Mouse (Mus musculus): Measurements from ENCODE around the gene Arpc3. TPM values are rescaled to one million over a fixed set of nuclear protein-coding genes. Genes with fewer than 3 reads are reported as not detected.
A peak's percentile ranks its signal among the peaks of the same experiment; 100 is the strongest.

Arpc3 gene
- polyA plus RNA-seq (2015; fragmentation: Nextera tagmentation; extraction: Ambion mirVana): 168 and 172 TPM in 2 replicates

DNA sequence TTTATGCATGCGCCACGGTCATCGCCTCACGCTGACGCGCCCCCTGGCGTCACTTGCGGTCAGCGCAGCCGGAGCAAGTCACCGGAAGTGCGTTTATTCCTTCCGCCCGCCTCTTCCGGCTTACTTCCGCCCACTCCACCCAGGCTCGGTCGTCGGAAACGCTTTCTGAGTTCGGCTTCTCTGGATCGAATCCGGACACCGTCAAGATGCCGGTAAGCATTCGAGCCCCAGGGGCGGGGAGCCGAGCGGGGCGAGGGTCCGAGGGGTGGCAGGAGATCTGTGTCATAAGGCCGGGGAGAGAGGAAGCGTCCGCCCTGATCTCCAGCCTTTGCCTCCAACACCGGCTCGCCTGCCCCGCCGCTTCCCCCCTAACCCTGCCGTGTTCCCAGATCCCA lies at the start of gene Arpc3:
Arpc3 (plus strand) TSS at position 93 of the 395 bp plus-strand sequence.
- Histone ChIP-seq H3K4me1 (ENCODE audit: control insufficient read depth, insufficient read depth, low read length) (peaks cover 9% of the 10 kb centered on the region), H3K4me3 (ENCODE audit: low read depth, low read length) (peak within 1 kb of the TSS; percentile 73), H3K9ac (ENCODE audit: low read depth, low read length) (peak within 1 kb of the TSS; percentile 86), H3K9me3 (replicated peaks; ENCODE audit: control insufficient read depth, low read length, poor library complexity, severe bottlenecking) (no peaks in the 10 kb centered on the region), H3K36me3 (ENCODE audit: control insufficient read depth, insufficient read depth, low read length) (peaks cover 3% of the 10 kb centered on the region), H3K27me3 (ENCODE audit: control insufficient read depth, insufficient read depth, low read depth, low read length) (no peaks in the 10 kb centered on the region), H3K27ac (ENCODE audit: low read length) (peak within 1 kb of the TSS; percentile 69), H3K4me2 (ENCODE audit: low read length) (peak within 1 kb of the TSS; percentile 81)
- WGBS: under 1% methylated on average over 39 of the region's 39 CpGs
- peak; percentile 91 for ATAC-seq

DNA sequence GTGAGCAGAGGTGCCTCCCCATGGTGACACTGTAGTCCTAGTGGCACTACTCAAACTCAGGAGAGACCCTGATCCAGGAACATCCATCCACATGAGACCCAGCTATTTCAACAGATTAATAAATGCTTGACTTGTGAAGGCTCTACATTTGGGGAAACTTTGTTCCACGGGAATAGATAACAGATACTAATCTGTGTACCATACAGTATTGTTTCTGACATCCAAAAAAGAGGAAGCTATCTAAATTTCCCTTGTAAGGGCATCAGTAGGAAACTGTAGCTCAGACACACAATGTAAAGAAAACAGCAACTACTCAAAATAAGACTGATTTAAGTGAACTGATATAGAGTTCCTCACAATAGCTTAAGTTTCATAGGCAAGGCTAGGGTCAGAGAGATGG lies 48.8 kb upstream of the Arpc3 start:
- Histone ChIP-seq H3K27ac (ENCODE audit: low read length) (no peak overlapping the region), H3K36me3 (ENCODE audit: control insufficient read depth, insufficient read depth, low read length) (peaks cover 3% of the 10 kb centered on the region; the same call in 1 of the 2 replicates), H3K27me3 (ENCODE audit: control insufficient read depth, insufficient read depth, low read depth, low read length) (no peaks in the 10 kb centered on the region), H3K4me1 (ENCODE audit: control insufficient read depth, insufficient read depth, low read length) (no peaks in the 10 kb centered on the region), H3K4me2 (ENCODE audit: low read length) (no peak overlapping the region), H3K4me3 (ENCODE audit: low read depth, low read length) (no peak overlapping the region), H3K9me3 (replicated peaks; ENCODE audit: control insufficient read depth, low read length, poor library complexity, severe bottlenecking) (no peaks in the 10 kb centered on the region), H3K9ac (ENCODE audit: low read depth, low read length) (no peak overlapping the region)
- ATAC-seq: no peak
- 83% methylated on average over 1 of the region's 1 CpGs for WGBS

DNA sequence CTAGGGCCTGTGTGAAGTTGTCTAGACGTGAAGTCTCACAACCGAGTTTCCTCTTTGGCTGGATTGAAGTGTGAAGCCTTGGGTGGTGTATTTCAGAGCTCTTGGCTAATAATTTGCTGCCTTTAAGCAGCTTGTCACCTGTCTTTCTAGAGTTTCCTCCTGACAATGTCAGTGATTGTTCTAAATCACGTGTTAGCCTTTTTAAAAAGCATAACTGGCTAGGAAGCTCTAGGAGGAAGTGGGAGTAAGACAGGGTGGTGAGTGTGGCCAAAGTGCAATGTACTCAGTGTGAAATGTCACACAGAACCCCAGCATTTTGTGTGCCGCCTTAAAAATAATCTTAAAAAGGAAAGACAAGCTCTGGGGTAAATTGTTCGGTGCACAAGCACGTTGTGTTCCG lies 47.9 kb upstream of the Arpc3 start:
- no peak overlapping the region for H3K4me3 ChIP-seq (ENCODE audit: low read depth, low read length)
- H3K9me3 ChIP-seq (replicated peaks; ENCODE audit: control insufficient read depth, low read length, poor library complexity, severe bottlenecking): no peaks in the 10 kb centered on the region
- no peaks in the 10 kb centered on the region for H3K27me3 ChIP-seq (ENCODE audit: control insufficient read depth, insufficient read depth, low read depth, low read length)
- no peaks in the 10 kb centered on the region for H3K4me1 ChIP-seq (ENCODE audit: control insufficient read depth, insufficient read depth, low read length)
- H3K9ac ChIP-seq (ENCODE audit: low read depth, low read length): no peak overlapping the region
- H3K4me2 ChIP-seq (ENCODE audit: low read length): no peak overlapping the region
- peaks cover under 1% of the 10 kb centered on the region; the same call in 1 of the 2 replicates for H3K36me3 ChIP-seq (ENCODE audit: control insufficient read depth, insufficient read depth, low read length)
- WGBS: 54% methylated on average over 7 of the region's 7 CpGs
- no peak for ATAC-seq
- no peak overlapping the region for H3K27ac ChIP-seq (ENCODE audit: low read length)

DNA sequence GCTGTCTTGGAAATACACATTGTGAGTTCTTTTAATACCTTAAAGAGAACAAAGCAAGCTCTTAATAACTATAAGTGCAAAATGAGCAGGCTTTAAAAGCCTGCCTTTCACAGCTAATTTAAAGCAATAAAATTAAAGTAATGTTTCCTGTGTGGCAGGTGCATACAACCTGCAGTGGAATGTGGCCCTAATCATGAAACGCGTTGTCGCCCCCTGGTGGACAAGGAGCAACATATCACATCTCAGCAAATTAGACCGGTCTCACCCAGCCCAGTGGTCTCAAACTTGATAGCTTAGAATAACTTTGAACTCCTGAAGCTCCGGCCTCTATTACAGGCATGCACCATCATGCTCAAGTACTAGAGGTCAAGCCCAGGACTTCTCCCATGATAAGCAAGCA lies 47.4 kb upstream of the Arpc3 start:
- no peak for ATAC-seq
- Histone ChIP-seq H3K9me3 (replicated peaks; ENCODE audit: control insufficient read depth, low read length, poor library complexity, severe bottlenecking) (no peaks in the 10 kb centered on the region), H3K4me2 (ENCODE audit: low read length) (no peak overlapping the region), H3K27me3 (ENCODE audit: control insufficient read depth, insufficient read depth, low read depth, low read length) (no peaks in the 10 kb centered on the region), H3K27ac (ENCODE audit: low read length) (no peak overlapping the region), H3K4me3 (ENCODE audit: low read depth, low read length) (no peak overlapping the region), H3K36me3 (ENCODE audit: control insufficient read depth, insufficient read depth, low read length) (no peaks in the 10 kb centered on the region), H3K4me1 (ENCODE audit: control insufficient read depth, insufficient read depth, low read length) (no peaks in the 10 kb centered on the region), H3K9ac (ENCODE audit: low read depth, low read length) (no peak overlapping the region)
- WGBS: 10% methylated on average over 5 of the region's 5 CpGs

DNA sequence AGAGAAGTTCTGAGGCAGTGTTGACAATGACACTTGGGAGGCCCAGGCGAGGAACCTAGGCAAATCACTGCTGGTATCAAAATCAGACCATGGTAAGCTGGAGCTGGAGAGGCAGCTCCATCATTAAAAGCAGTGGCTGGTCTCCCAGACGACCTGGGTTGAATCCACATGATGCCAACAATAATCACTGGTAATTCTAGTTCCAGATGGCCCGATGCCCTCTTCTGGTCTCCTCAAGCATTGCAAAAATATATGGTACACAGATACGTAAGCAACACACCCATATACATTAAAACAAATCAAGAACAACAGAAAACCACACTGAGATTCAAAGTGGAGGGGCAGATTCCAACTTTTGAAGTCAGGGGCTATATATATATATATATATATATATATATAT lies 45.9 kb upstream of the Arpc3 start:
- no peak for ATAC-seq
- no peak overlapping the region for H3K27ac ChIP-seq (ENCODE audit: low read length)
- H3K36me3 ChIP-seq (ENCODE audit: control insufficient read depth, insufficient read depth, low read length): no peaks in the 10 kb centered on the region
- 81% methylated on average over 4 of the region's 4 CpGs for WGBS
- no peaks in the 10 kb centered on the region for H3K4me1 ChIP-seq (ENCODE audit: control insufficient read depth, insufficient read depth, low read length)
- H3K9me3 ChIP-seq (replicated peaks; ENCODE audit: control insufficient read depth, low read length, poor library complexity, severe bottlenecking): no peaks in the 10 kb centered on the region
- H3K27me3 ChIP-seq (ENCODE audit: control insufficient read depth, insufficient read depth, low read depth, low read length): no peaks in the 10 kb centered on the region
- no peak overlapping the region for H3K4me2 ChIP-seq (ENCODE audit: low read length)
- H3K9ac ChIP-seq (ENCODE audit: low read depth, low read length): no peak overlapping the region
- no peak overlapping the region for H3K4me3 ChIP-seq (ENCODE audit: low read depth, low read length)

DNA sequence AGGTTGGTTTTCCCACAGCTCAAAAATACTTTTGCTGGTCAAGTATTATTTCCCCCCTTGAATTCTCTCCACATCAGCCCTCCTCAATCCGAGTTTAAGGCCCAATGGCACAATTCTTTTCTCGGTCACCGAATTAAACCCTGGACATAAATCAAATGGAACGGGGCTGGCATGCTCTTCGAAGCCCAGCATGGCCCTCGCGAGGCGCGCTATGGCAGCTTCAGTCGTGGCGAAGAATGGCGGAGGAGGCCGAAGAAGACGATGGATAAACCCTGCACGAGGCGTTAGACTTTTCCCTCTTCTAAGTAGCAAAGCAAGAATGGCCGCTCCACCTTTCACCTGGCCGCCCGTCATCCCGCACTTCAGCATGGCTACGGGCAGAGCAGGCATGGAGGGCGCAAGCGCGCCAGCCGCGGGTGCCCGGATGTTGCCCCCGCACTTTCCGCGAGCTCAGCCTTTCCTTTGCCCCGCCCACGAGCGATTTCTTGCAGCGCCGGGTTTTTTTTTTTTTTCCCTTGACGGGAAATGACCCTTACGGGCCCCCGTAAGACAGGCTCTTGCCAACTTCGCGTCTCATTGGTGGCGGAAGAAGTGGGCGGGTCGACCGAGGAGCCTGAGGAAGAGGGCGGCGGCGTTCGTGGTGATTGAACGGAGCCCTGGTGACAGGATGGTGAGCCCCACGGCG lies 37.7 kb upstream of the Arpc3 start, which contains the start of the genes Rad9b and Vps29:
Rad9b (minus strand) TSS at position 427 of the 685 bp plus-strand sequence.
Vps29 (plus strand) TSS at position 563 of the 685 bp plus-strand sequence.
- H3K9me3 ChIP-seq (replicated peaks; ENCODE audit: control insufficient read depth, low read length, poor library complexity, severe bottlenecking): no peaks in the 10 kb centered on the region
- H3K4me2 ChIP-seq (ENCODE audit: low read length): peak within 1 kb of the TSS; percentile 87
- peaks cover 12% of the 10 kb centered on the region for H3K4me1 ChIP-seq (ENCODE audit: control insufficient read depth, insufficient read depth, low read length)
- H3K27ac ChIP-seq (ENCODE audit: low read length): peak within 1 kb of the TSS; percentile 93
- H3K36me3 ChIP-seq (ENCODE audit: control insufficient read depth, insufficient read depth, low read length): no peaks in the 10 kb centered on the region
- peak; percentile 93 for ATAC-seq
- peak within 1 kb of the TSS; percentile 81 for H3K9ac ChIP-seq (ENCODE audit: low read depth, low read length)
- WGBS: 2% methylated on average over 51 of the region's 51 CpGs
- peak within 1 kb of the TSS; percentile 92 for H3K4me3 ChIP-seq (ENCODE audit: low read depth, low read length)
- H3K27me3 ChIP-seq (ENCODE audit: control insufficient read depth, insufficient read depth, low read depth, low read length): no peaks in the 10 kb centered on the region

DNA sequence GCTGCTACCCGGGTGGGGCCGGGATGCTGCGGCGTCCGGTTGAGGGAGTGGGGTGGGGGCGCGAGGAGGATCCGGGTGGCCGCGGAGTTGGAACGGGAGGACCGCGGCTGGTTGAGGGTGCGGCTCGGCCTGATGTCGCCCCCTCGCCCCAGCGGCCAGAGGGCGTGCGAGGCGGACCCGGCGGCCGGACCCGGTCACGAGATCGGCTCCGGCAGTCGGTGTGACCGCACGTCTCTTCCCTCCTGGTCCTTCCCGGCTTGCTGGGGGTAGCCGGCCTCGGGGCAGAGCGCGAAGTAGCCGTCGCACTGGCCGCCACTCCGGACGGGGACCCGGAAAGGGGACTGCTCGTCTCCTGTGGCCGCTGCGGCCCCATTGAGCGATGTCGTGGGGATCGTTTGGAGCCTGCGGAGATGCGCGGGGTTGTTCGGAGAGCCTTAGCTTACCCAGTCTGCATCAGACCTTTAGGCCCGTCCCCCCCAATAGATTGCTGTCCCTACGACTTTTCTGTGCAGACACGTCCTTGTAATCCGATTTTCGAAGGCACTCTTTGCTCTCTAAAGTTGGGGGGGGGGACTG lies 37.1 kb upstream of the Arpc3 start:
- Histone ChIP-seq H3K9ac (ENCODE audit: low read depth, low read length) (peak overlapping the region; percentile 73), H3K36me3 (ENCODE audit: control insufficient read depth, insufficient read depth, low read length) (no peaks in the 10 kb centered on the region), H3K4me2 (ENCODE audit: low read length) (peak overlapping the region; percentile 73), H3K9me3 (replicated peaks; ENCODE audit: control insufficient read depth, low read length, poor library complexity, severe bottlenecking) (no peaks in the 10 kb centered on the region), H3K4me3 (ENCODE audit: low read depth, low read length) (peak overlapping the region; percentile 92), H3K27ac (ENCODE audit: low read length) (peak overlapping the region; percentile 82), H3K27me3 (ENCODE audit: control insufficient read depth, insufficient read depth, low read depth, low read length) (no peaks in the 10 kb centered on the region), H3K4me1 (ENCODE audit: control insufficient read depth, insufficient read depth, low read length) (peaks cover 12% of the 10 kb centered on the region)
- under 1% methylated on average over 54 of the region's 57 CpGs for WGBS
- ATAC-seq: no peak; the same call in 1 of the 2 replicates

DNA sequence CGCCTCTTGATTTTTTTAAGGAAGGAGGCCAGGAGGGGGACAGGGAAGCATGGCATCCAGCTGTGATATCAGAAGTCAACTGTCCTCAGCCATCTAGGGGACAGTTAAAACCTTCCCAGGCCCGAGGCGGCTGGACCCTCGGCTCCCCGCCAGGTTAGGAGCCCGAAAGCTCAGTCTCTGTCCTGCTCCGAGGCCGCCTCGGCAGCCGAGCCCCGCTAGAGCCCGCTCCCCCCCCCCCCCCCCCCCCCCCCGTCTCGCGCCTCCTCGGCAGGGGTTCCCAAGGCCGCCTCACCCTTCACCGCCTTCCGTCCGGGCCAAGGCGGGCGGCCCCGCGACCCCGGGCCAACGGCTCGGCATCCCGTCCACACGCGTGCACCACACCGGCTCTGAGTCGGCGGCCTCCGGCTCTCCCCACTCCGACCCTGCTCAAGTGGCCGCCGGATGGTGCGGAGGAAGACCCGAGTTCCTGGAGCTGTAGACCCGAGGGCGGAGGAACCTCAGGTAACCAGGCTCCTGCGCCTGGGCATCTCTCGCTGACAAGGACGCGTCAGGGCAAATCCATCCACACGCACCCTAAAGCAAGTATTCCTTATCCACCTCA lies 20.0 kb upstream of the Arpc3 start, which contains the start of gene Gpn3:
Gpn3 (plus strand) TSS at position 286 of the 601 bp plus-strand sequence.
- Histone ChIP-seq H3K4me1 (ENCODE audit: control insufficient read depth, insufficient read depth, low read length) (peaks cover 17% of the 10 kb centered on the region), H3K27me3 (ENCODE audit: control insufficient read depth, insufficient read depth, low read depth, low read length) (no peaks in the 10 kb centered on the region), H3K4me3 (ENCODE audit: low read depth, low read length) (peak within 1 kb of the TSS; percentile 87), H3K36me3 (ENCODE audit: control insufficient read depth, insufficient read depth, low read length) (peaks cover 6% of the 10 kb centered on the region; the same call in 1 of the 2 replicates), H3K9me3 (replicated peaks; ENCODE audit: control insufficient read depth, low read length, poor library complexity, severe bottlenecking) (no peaks in the 10 kb centered on the region), H3K9ac (ENCODE audit: low read depth, low read length) (peak within 1 kb of the TSS; percentile 88), H3K27ac (ENCODE audit: low read length) (peak within 1 kb of the TSS; percentile 97), H3K4me2 (ENCODE audit: low read length) (peak within 1 kb of the TSS; percentile 76)
- WGBS: under 1% methylated on average over 28 of the region's 46 CpGs
- peak; percentile 82 for ATAC-seq
